Mouse (Mus musculus) MEL (cell line): ENCODE measurements around the gene Supt4a.

Experiments used
- CHD2 ChIP-seq: IDR thresholded peaks from 2 replicates; pipeline ENCODE4 v1.6.1; 2011; ENCODE audit warnings: low read length, improper control_type of control experiment
- CTCF ChIP-seq, 3 experiments: IDR thresholded peaks in 2 of 3; conservative IDR thresholded peaks in 1 of 3; 2 replicates each; pipeline ENCODE4 v1.5.1; 2011 to 2012; ENCODE audit warnings: low read length in 3 of 3, low read depth in 2 of 3, mild to moderate bottlenecking in 2 of 3, improper control_type of control experiment in 1 of 3, inconsistent platforms in 1 of 3, mixed read lengths in 1 of 3, moderate library complexity in 1 of 3; ENCODE audit not compliant: control insufficient read depth in 1 of 3, insufficient read depth in 1 of 3, poor library complexity in 1 of 3, severe bottlenecking in 1 of 3
- ELF1 ChIP-seq: IDR thresholded peaks from 2 replicates; pipeline ENCODE4 v1.6.1; 2014; ENCODE audit warnings: low read depth, mild to moderate bottlenecking, inconsistent platforms, low read length, improper control_type of control experiment, moderate library complexity
- EP300 ChIP-seq, 2 experiments: IDR thresholded peaks; 2 replicates each; pipeline ENCODE4 v1.6.1; 2011; ENCODE audit warnings: improper control_type of control experiment in 2 of 2, low read length in 2 of 2, low read depth in 1 of 2, mild to moderate bottlenecking in 1 of 2
- GATA1 ChIP-seq: IDR thresholded peaks from 2 replicates; pipeline ENCODE4 v1.6.1; 2011; ENCODE audit warnings: low read depth, low read length, improper control_type of control experiment
- MAX ChIP-seq: IDR thresholded peaks from 2 replicates; pipeline ENCODE4 v1.6.1; 2011; ENCODE audit warnings: low read length, improper control_type of control experiment
- MEF2A ChIP-seq: IDR thresholded peaks from 2 replicates; pipeline ENCODE4 v1.6.1; 2014; ENCODE audit warnings: low read depth, mild to moderate bottlenecking, inconsistent platforms, low read length, improper control_type of control experiment; ENCODE audit not compliant: poor library complexity, insufficient replicate concordance, severe bottlenecking; ENCODE audit errors: extremely low read depth
- MXI1 ChIP-seq: IDR thresholded peaks from 2 replicates; pipeline ENCODE4 v1.6.1; 2011; ENCODE audit warnings: mild to moderate bottlenecking, low read depth, low read length, improper control_type of control experiment
- POLR2A ChIP-seq, 2 experiments: IDR thresholded peaks; 2 replicates each; pipeline ENCODE4 v1.6.1; 2011 to 2012; ENCODE audit warnings: low read length in 2 of 2, mild to moderate bottlenecking in 2 of 2, control low read depth in 1 of 2, improper control_type of control experiment in 1 of 2, low read depth in 1 of 2, moderate library complexity in 1 of 2; ENCODE audit not compliant: control insufficient read depth in 1 of 2, insufficient read depth in 1 of 2, poor library complexity in 1 of 2
- POLR2AphosphoS5 ChIP-seq: IDR thresholded peaks from 2 replicates; pipeline ENCODE4 v1.6.1; 2012; ENCODE audit warnings: low read depth, borderline replicate concordance, mild to moderate bottlenecking, inconsistent platforms, low read length, moderate library complexity, mixed read lengths
- RCOR1 ChIP-seq: IDR thresholded peaks from 2 replicates; pipeline ENCODE4 v1.6.1; 2012; ENCODE audit warnings: low read depth, mild to moderate bottlenecking, inconsistent platforms, low read length, improper control_type of control experiment
- SMC3 ChIP-seq: IDR thresholded peaks from 2 replicates; pipeline ENCODE4 v1.6.1; 2011; ENCODE audit warnings: low read depth, low read length, improper control_type of control experiment
- ZC3H11A ChIP-seq: IDR thresholded peaks from 2 replicates; pipeline ENCODE4 v1.6.1; 2012; ENCODE audit warnings: low read depth, mild to moderate bottlenecking, inconsistent platforms, low read length, improper control_type of control experiment
- ZKSCAN1 ChIP-seq: IDR thresholded peaks from 2 replicates; pipeline ENCODE4 v1.6.1; 2012; ENCODE audit warnings: low read depth, mild to moderate bottlenecking, inconsistent platforms, low read length, improper control_type of control experiment, moderate library complexity

GRCm38 (mm10) chr11:87689402-87689808, 47.9 kb upstream of the Supt4a start:
- TF ChIP-seq CTCF (IDR thresholded peaks at IDR 0.05 in 2 of 3, conservative IDR thresholded peaks at IDR 0.05 in 1 of 3; ENCODE audit: control insufficient read depth in 1 of 3, insufficient read depth in 1 of 3, low read depth in 2 of 3, low read length in 3 of 3, poor library complexity in 1 of 3, severe bottlenecking in 1 of 3) (no peak), RCOR1 (peak; percentile 53; the same call in 1 of the 2 replicates), GATA1 (peak; percentile 81), SMC3 (no peak), ELF1 (no peak), EP300 (IDR thresholded peaks at IDR 0.05; ENCODE audit: low read depth in 1 of 2, low read length in 2 of 2) (peak; percentile 85 to 90), MXI1 (no peak), POLR2A (IDR thresholded peaks at IDR 0.05; ENCODE audit: control insufficient read depth in 1 of 2, insufficient read depth in 1 of 2, low read depth in 1 of 2, low read length in 2 of 2, poor library complexity in 1 of 2) (no peak), MAX (no peak), POLR2AphosphoS5 (no peak), ZKSCAN1 (no peak), ZC3H11A (0 out of 2 replicates have a peak, but pooled peaks have one; percentile 12), MEF2A (no peak), CHD2 (no peak)
